In the genomic region with DNA sequence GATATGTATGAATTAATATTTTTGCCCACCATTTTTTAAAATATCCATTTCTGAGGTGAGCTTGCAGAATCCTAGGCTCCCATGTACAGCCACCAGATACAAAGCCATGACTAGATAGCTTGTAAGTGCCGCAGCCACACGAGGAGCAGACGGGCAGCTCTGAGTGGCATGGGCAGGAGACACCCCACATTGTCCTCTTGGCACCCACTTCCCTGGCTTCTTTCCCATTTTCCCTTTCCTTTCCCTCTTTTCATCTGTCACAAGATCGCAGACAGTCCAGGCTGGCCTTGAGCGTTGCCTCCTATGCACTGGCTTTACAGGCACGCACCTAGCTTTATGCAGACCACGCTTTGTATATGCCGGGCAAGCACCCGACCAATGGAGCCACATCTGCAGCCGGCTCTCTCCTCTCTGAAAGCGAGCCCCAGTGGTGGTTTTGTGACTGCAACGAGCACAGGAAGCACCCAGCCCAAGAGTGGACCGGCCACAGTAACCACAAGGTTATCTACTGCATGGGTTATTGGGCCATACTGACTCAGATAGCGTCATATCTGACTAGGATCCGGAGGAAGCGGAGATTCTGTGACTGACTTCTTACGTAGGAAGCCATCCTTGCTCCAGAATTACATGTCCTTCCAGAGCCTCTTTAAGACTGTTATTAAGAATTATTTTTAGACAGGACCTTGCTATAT, we compare ENCODE assay signal across 10 mouse cellular contexts.
A peak's percentile ranks its signal among the peaks of the same experiment; 100 is the strongest.
DNase-seq lines count a peak whose midpoint lies in the region; ATAC-seq lines count a peak whose summit lies in the region.
"Had no signal": no experiment of that assay in that cellular context is flagged by ENCODE, and none has a peak within 500 bp of the region (broad histone marks: within the 10 kb centered on the region; RNA-seq: fewer than 3 reads in every experiment).

No protein-coding gene starts in this region.

- H3K4me2 ChIP-seq in liver, embryonic 13.5 days = peak overlapping the region; percentile 32
- H3K4me2 ChIP-seq: hindbrain, embryonic 12.5 days; midbrain, embryonic 12.5 days had no signal

- peak; percentile 52 for DNase-seq in lung, postnatal 25 days (ENCODE audit: low spot score)
- no peak for DNase-seq in lung, postnatal 10 days
- peak; percentile 65 to 74 for DNase-seq in cerebellum, adult 18-20 months
- DNase-seq in liver, embryonic 13.5 days = peak; percentile 49
- no peak for DNase-seq in kidney, adult 11 months
- DNase-seq in embryo, embryonic 11 days = no peak
- DNase-seq in thymus, postnatal 25 days = no peak
- DNase-seq in thymus, postnatal 4 days = no peak

- no peaks in the 10 kb centered on the region for H3K9me3 ChIP-seq in liver, embryonic 13.5 days (replicated peaks)
- H3K9me3 ChIP-seq: hindbrain, embryonic 12.5 days; midbrain, embryonic 12.5 days had no signal

- H3K9ac ChIP-seq in liver, embryonic 13.5 days = peak overlapping the region; percentile 2; the same call in 1 of the 2 replicates
- H3K9ac ChIP-seq: hindbrain, embryonic 12.5 days; midbrain, embryonic 12.5 days had no signal

- no peak overlapping the region for H3K4me3 ChIP-seq in liver, embryonic 13.5 days (replicated peaks)
- H3K4me3 ChIP-seq: hindbrain, embryonic 12.5 days; midbrain, embryonic 12.5 days had no signal

- H3K27me3 ChIP-seq in liver, embryonic 13.5 days = no peaks in the 10 kb centered on the region
- H3K27me3 ChIP-seq: hindbrain, embryonic 12.5 days; midbrain, embryonic 12.5 days had no signal

- H3K36me3 ChIP-seq in liver, embryonic 13.5 days = no peaks in the 10 kb centered on the region
- H3K36me3 ChIP-seq: midbrain, embryonic 12.5 days had no signal

- peaks cover 63% of the 10 kb centered on the region for H3K4me1 ChIP-seq in liver, embryonic 13.5 days (replicated peaks)
- H3K4me1 ChIP-seq: hindbrain, embryonic 12.5 days; midbrain, embryonic 12.5 days had no signal

- WGBS in liver, embryonic 13.5 days (ENCODE audit: insufficient replicate concordance) = 16% methylated on average over 17 of the region's 17 CpGs

- ATAC-seq in liver, embryonic 13.5 days (ENCODE audit: low read depth) = peak; percentile 54

- H3K27ac ChIP-seq in liver, embryonic 13.5 days = peak overlapping the region; percentile 50
- H3K27ac ChIP-seq: hindbrain, embryonic 12.5 days; midbrain, embryonic 12.5 days had no signal

Comparison
In these comparisons a context has a peak if more than half of its experiments do, and no peak if none do; other contexts are left out.
1. DNase-seq: peak in lung, postnatal 25 days (single experiment), cerebellum, adult 18-20 months (2 of 2) and liver, embryonic 13.5 days (single experiment); none in lung, postnatal 10 days (single experiment), kidney, adult 11 months (single experiment), embryo, embryonic 11 days (single experiment), thymus, postnatal 25 days (single experiment) and thymus, postnatal 4 days (single experiment).